ENCODE assay signal across 8 mouse cellular contexts in the genomic region with DNA sequence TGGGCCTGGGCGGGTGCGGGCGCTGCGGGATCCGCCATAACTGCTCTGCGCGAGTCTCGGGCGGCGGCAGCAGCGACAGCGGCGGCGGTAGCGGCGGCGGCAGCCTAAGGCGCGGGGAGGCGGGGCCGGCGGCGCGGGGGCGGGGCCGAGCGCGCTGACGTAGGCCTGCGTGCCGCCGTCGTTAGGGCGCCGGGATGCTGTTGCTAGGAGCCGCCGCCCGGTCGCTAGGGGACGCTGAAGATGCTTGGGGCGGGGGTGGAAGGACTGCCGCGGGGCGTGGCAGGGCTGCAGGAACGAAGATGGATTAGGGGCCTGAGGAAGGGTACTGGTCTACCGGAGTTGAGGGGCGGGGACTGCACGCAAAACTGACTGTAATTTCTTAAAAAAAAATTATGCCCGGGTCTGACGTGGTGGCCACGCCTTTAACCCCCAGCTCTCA. TPM values are rescaled to one million over a fixed set of nuclear protein-coding genes. Genes with fewer than 3 reads are reported as not detected.
DNase-seq lines count a peak whose midpoint lies in the region; ATAC-seq and TF ChIP-seq lines count a peak whose summit lies in the region.

Gene Ube2o (minus strand): TSS at position 72 of the 439 bp plus-strand sequence.

- TF ChIP-seq CTCF in cerebellum, adult 2 months (IDR thresholded peaks at IDR 0.05; ENCODE audit: borderline replicate concordance, insufficient read depth, low read depth, low read length), result peak; percentile 42; the same call in 1 of the 2 replicates
- TF ChIP-seq CTCF in lung, embryonic 14.5 days (IDR thresholded peaks at IDR 0.05; ENCODE audit: low read depth), result peak; percentile 60

- peak within 1 kb of the TSS; percentile 89 for H3K9ac ChIP-seq in lung, embryonic 14.5 days

- H3K36me3 ChIP-seq in lung, embryonic 14.5 days (ENCODE audit: insufficient read depth), result 0 out of 2 replicates have a peak, but pooled peaks cover 3% of the 10 kb centered on the region

- peak; percentile 86 for DNase-seq in MN1 (ENCODE audit: low spot score)
- peak; percentile 85 to 87 for DNase-seq in cerebellum, adult 2 months
- DNase-seq in forelimb bud, embryonic 11.5 days (ENCODE audit: low read depth, low spot score), result peak; percentile 76
- peak; percentile 91 for DNase-seq in heart, postnatal 4 days
- peak; percentile 70 to 79 for DNase-seq in layer of hippocampus, adult 8-10 months (ENCODE audit: low spot score in 2 of 2)
- DNase-seq in lung, embryonic 14.5 days, result peak; percentile 91
- peak; percentile 68 for DNase-seq in ovary, postnatal 10 days (ENCODE audit: low spot score)
- peak; percentile 91 for DNase-seq in thymus, postnatal 0 days (ENCODE audit: low spot score)

- H3K9me3 ChIP-seq in lung, embryonic 14.5 days (ENCODE audit: low read depth, low read length), result no peaks in the 10 kb centered on the region

- TF ChIP-seq POLR2A in cerebellum, adult 2 months (IDR thresholded peaks at IDR 0.05; ENCODE audit: borderline replicate concordance, insufficient read depth, low read length), result peak; percentile 57

- peak within 1 kb of the TSS; percentile 72 for H3K4me3 ChIP-seq in cerebellum, adult 2 months (replicated peaks; ENCODE audit: insufficient read depth, low read depth, low read length)
- H3K4me3 ChIP-seq in lung, embryonic 14.5 days (ENCODE audit: low read depth, low read length), result peak within 1 kb of the TSS; percentile 94

- ATAC-seq in lung, embryonic 14.5 days (ENCODE audit: insufficient read depth), result peak; percentile 90

- WGBS in cerebellum, adult 2 months, result under 1% methylated on average over 51 of the region's 51 CpGs
- WGBS in lung, embryonic 14.5 days, result 2% methylated on average over 42 of the region's 51 CpGs

- H3K4me1 ChIP-seq in cerebellum, adult 2 months (ENCODE audit: control insufficient read depth, insufficient read depth, low read length), result peaks cover 21% of the 10 kb centered on the region
- no peaks in the 10 kb centered on the region for H3K4me1 ChIP-seq in lung, embryonic 14.5 days (ENCODE audit: insufficient read depth)

- H3K27ac ChIP-seq in cerebellum, adult 2 months (ENCODE audit: insufficient read depth, low read length), result peak within 1 kb of the TSS; percentile 17; the same call in 1 of the 2 replicates
- H3K27ac ChIP-seq in lung, embryonic 14.5 days (ENCODE audit: low read depth), result peak within 1 kb of the TSS; percentile 69

- H3K27me3 ChIP-seq in cerebellum, adult 2 months (ENCODE audit: control insufficient read depth, insufficient read depth, low read length), result no peaks in the 10 kb centered on the region
- no peaks in the 10 kb centered on the region for H3K27me3 ChIP-seq in lung, embryonic 14.5 days (ENCODE audit: insufficient read depth, low read length)

- H3K4me2 ChIP-seq in lung, embryonic 14.5 days, result peak within 1 kb of the TSS; percentile 92

RNA-seq across cellular contexts. Expression of gene Ube2o, which starts in this region (rescaled TPM):
- polyA plus RNA-seq in cerebellum, adult 2 months (2012; rRNA removed), result 81.9 and 88.2 TPM in 2 replicates
- total RNA-seq in heart, postnatal 4 days (2021), result 10 to 100 TPM; 29.1 to 33.8 TPM
- total RNA-seq in layer of hippocampus, adult 8-10 months (2022), result 100 to 1,000 TPM in 1 of 4 experiments, 10 to 100 TPM in 3; 96.8 to 110 (median 98.8) TPM
- polyA plus RNA-seq in lung, embryonic 14.5 days (2014; fragmentation: Nextera tagmentation; extraction: Ambion mirVana), result 17.4 and 22.8 TPM in 2 replicates
- polyA plus RNA-seq in thymus, postnatal 0 days (2015; fragmentation: Nextera tagmentation; extraction: Ambion mirVana), result 6.4 and 6.8 TPM in 2 replicates

Comparison
In these comparisons a context has a peak if more than half of its experiments do, and no peak if none do; other contexts are left out.
1. Peak in every context shown above with its lines: DNase-seq, ATAC-seq, H3K4me3 ChIP-seq and H3K27ac ChIP-seq.